Mouse (Mus musculus) mature B cell (primary cell): Measurements from ENCODE around the gene Csk.

Source experiments
- in situ Hi-C: fragments of 300-500 bp; cut with MboI; formaldehyde crosslinking; loops from 2 replicates; pipeline ENCODE4 v1.14.3; 2019

The Csk gene

DNA sequence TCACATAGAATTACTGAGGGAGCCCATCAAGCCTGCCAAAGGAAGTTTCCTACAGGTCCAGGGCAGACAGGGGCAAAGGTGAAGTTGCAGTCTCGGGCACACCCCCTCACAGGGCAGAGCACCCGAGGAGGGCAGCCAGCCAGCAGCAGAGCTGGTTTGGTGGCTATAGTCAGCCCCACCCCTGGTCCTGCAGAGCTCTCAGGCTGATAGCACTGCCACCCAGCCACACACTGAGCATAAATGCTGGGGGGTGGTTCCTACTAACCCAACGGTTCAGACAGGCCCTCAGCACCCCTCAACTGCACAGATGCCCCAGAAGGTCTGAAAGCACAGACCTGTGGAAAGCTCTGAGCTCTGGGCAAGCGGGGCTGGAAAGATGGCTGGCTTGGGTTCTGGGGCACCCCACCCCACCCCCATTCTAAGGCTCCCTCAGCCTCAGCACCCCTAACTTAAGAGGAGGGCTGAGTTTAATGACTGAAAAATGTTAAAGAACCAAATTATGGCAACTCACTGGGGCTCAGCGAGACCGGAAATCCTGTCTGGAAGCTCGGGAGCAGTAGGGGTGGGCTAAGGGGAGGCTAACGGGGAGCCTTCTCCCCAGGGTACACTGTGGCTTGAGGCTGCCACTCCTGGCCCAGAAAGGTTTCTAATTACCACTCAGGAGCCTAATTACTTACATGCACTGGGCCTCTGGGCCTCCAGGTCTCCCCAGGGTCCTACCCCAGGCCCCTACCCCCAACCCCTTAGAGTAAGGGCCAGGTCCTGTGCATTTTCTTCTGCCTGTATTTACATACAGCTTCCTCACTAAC lies 14.6 kb downstream of the Csk start:
- in situ Hi-C loops, result no loop called here

DNA sequence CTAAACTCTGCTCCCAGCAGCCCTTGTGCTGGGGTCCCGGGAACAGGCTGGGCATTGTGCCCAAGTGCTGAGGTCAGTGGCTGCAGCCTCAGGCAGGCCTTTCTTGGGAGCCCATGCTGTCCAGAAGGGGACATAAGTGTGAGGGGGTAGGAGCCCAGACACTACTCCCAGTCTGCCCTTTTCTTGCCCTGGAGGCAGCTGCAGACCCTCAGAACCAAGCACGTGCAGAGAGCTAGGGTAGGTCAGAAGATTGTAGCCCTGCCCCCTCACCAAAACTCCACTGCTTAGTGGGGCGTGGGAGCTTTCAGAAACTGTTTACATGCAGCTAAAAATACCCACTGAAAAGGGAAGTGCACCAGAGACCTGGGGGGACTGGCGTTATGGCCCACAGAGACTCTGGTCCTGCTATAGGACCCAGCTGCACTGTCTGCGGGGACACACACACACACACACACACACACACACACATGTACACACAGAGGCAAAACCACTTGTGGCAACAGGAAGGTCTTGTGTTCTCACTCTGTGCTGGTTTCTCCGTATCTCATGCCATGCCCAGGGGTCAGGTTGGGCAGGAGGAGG lies 15.6 kb downstream of the Csk start:
- in situ Hi-C loops, result no loop called here

DNA sequence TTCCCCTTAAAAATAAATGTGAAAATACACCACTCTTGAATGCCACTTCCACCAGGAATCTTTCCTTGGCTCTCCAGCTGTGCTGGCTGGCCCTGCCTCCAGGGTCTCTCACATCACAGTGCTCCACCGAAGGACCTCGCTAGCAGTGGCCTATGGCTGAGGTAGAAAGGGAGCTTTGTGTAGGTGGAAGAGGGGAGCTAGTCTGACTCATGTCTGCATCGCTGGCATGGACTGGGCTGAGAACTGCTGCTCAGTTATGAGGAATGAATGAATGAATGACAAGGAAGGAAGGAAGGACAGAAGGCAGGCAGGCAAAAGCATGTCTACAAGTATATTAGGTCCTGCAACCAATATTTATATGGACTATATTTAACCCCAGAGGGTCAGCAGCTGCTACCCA lies 16.2 kb downstream of the Csk start:
- in situ Hi-C loops, result no loop called here

DNA sequence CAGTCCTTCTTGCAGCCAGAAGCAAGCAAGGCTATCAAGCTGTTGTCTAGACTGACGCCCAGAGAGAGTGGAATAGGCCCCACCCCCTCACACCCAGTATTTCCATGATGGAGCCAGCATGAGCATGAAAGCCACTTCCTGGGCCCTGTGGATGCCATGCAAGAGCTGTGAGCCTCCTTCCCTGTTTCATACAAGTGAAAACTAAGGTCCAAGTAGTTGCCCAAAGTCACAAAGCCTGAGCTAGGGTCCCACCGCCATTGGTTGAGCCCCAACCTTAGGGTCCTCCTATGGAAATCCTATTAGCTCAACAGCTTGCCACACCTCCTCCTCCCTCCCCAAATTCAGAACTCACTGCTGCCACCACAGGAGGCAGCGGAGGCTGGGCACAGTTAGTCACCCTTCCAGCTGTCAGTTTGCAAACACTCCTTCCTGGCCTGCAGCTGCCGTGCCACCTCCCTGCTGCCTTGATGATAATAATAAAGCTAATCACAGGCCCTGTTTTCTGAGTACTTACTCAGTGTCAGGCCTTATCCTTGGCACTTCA lies 19.9 kb downstream of the Csk start:
- in situ Hi-C loops, result no loop called here

DNA sequence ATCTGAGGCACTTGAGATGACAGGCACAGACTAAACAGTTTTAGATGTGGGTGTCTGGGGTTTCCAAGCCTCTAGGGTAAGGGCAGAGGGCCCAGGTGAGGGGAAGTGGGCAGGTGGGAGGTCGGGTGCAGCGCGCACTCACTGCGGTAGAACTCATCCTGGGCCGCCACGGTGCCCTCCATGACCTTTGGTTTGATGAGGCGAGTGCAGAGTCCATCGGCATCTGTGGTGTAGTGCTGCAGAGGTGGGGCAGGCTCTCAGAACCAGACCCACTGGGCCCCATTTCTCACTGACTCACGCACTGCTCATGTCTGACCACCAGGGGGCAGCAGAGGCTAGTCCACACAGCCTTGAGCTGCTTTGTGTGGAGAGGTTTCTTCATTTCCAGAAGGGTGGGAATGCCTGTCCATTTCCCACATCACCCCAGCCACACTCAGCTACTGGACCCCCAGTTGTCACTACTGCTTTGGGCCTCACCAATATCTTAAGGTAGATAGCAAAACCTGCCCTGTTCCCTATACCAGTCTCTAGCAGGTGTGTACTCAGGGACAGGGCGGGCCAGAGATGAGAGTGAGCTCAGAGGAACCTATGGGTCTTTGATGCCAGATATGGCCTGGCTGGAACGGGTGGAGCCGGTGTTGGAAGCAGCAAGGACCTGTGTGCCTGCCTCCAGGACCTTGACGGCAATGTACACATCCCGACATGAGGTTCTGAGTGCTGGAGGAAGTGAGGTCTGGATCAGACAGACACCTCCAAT lies 24.1 kb downstream of the Csk start:
- in situ Hi-C loops, result no loop called here

DNA sequence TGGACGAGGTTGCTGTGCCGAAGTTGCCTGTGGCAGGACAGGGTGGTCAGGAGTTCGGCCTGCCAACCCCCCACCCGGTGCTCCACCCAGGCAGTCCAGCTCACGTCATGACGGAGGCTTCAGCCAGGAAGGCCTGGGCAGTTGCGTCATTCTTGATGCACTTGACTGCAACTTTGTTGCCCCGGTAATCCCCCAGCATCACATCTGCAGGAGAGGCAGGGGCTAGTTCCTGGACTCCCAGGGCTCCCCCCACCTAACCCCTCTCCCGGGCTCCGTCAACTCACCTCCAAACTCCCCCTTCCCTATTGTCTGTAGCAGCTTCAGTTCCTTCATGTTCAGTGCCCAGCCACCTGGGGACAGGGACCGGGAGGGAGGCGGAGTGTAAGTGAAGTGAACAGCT lies 24.7 kb downstream of the Csk start:
- in situ Hi-C loops, result no loop called here

DNA sequence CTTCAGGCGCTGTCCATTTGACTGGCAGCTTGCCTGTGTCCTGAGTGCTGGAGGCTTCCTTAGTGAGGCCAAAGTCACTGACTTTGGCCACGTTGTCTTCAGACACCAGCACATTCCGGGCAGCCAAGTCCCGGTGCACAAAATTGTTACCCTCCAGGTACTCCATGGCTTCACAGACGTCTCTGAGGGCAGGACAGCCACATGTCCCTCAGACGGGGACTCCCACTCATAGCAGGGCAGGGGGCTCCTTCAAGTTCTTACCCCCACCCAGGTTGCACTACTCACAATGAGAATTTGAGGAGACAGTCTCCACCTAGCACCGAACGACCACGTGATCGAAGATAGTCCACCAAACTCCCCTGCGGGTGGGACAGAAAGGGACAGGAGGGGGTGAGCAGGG lies 25.5 kb downstream of the Csk start:
- in situ Hi-C loops, result no loop called here

DNA sequence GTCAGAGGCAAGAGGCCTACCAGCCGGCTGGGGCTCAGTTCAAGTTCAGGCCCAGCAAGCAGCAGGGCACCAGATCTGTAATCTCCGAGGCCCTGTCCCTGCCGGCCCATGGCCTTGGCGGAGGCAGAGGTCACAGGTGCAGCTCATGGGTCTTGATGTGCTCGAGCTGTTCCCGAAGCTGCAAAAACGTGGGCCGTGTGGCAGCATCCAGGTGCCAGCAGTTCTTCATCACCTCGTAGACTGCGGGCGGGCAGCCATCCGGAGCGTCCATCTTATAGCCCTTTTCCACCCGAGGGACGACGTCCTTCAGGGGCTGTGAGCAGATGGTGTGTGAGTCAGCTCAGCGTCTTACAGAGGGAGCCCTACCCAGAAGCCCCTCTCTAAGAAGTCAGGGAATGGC lies 26.2 kb downstream of the Csk start:
- in situ Hi-C loops, result no loop called here

DNA sequence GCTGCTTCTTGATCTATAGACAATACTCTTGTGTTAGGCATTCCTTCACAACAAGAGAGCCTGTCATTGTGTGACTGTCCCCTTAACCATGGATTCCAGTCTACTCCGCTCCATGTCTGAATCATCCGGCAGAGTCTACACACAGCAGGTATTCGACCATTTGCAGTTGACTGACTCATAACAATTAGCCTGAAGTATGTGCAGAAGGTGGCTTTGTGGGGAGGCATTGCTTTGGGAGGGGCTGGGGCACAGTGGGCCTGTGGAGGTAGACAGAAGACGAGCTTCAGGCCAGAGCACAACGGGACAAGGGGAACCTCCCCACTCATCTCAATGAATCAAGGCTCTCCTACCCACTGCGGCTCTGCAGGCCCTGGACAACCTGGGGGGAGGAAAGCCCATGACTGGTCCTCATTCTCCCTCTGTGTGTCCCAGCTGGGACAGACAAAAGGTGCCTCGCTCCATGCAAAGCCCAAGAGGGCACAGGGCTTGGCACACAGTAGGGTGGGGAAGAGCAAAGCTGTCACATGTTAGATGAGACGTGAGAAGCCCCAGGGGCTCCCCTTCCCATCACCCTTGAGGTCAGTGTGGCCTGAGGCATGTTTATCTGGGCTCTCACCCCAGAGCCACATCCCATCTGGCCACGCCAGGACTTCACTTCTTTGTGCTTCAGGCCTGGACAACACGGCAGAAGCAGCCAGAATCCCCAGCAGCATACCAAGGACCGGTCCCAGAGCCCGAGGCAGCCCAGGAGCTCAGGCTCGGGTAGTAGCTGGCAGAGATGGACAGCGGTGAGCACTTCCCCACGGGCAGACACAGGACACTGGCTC lies 27.5 kb downstream of the Csk start:
- in situ Hi-C loops, result no loop called here

DNA sequence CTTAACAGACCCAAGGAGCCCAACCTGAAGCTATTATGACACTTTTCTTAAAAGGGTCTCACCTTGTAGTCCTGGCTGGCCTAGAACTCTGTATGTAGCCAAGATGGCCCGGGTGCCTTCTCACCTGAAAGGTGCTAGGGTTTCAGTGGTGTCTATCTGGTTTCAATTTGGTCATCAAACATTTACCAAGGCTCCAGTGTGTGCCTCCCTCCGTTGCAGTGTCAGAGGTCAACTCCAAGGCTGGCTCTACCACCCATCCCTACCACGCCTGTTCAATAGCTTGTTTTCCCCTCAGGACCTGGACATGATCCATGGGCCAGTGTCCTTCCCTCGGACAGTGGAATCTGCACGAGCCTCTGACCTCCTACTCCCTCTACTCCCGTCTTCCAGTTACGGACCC lies 29.1 kb downstream of the Csk start:
- in situ Hi-C loops, result no loop called here

DNA sequence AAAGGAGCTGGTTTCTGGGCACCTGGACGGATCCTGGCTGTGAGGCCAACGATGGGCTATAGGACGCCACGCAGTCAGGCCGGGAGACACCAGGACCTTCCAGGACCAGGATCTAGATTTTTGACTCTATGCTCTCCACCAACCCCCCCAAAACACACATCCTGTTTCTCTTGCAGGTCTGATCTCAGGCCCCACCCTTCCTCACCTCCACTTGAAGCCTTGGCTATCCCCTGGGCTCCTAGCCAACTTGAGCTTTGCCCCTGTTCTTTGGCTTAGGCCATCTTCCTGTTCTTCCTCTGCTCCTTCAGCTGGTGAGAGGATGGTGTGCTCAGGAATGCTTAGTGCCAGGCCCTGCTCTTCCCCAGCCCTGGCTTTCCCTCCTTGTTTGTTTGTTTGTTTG lies 32.8 kb downstream of the Csk start, which contains the start of gene Lman1l:
Gene Lman1l, minus strand, starts transcription at position 101 of the 400 bp plus-strand sequence.
- in situ Hi-C loops, result no loop called here

DNA sequence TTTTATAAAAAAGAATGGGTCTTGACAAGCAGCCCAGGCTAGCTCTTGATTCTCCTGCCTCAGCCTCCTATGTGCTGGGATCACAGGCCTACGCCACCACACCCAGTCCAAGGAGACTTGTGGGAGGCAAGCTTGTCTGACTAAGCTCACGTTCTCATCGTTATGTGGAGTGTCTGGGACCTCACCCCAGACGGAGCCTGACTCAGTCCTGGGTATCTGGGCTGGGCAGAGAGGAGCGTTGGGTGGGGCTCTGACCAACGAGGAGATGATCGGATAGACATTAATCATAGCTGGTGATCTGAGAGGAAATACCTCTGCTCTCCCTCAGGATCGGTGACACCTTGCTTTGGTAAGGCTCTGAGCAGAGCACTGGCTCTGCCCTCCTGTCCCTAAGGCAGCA lies 34.6 kb downstream of the Csk start:
- in situ Hi-C loops, result no loop called here

DNA sequence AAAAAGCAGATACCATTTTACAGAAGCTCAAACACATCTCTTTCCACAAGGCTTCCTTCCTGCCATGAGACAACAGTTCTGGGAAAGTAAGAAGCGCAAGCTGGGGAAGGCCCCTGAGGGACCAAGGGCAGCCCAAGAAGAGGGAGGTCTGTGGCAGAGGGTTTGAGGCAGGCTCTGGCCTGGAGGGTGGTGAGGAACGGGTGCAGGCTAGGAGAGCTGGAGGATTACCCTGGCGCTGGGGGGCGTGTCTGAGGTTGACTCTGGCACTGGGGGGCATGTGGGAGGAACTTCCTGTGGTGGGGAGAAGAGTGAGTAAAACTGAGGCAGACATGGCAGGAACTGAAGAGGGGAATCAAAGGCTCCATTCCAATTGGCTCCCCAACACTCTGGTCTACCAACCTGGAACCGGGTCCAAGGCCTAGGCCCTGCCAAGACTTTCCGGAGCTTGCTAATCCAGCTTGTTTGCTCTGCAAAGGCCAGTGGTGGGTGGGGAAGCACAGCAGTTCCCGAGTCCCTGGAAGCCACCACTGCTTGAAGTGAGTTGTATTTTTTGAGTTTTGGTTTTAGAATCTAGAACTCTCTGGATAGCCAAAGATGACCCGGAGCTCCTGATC lies 35.8 kb downstream of the Csk start:
- in situ Hi-C loops, result no loop called here

DNA sequence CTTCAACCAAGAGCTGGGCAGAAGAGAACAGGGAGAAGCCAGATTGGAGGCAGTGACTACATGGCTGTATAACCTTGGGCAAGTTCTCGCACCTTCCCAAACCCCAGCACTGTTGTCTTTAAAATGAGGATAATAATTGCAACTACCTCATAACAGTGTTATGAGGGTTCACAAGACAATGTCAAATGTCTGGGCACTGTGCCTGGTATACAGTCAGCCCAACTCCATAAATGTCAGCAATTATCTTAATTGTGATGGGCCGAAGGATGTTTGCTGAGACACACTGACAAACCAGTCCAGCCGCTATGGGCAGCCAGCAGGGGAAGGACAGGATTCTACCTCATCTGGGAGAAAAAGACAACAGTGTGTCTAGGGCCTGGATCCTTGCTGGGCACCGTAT lies 38.6 kb downstream of the Csk start:
- in situ Hi-C loops, result no loop called here

DNA sequence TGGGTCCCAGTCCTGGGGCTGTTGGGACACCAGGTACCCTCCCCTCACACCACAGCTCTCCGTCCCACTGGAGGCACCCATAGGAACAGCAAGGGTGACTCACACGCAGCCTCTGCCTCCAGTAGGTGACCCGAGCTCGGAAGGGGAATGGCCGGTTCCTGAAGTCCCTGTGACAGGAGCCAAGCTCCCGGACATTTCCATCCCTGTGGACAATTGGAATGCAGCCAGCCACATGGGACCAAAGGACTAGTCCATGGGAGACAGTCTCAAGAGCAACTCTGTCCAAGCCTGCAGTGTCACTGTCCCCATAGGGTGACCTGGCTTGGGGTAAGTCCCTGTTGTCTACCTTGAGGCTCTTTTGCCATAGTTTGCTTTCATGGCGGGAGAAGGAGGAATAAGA lies 39.5 kb downstream of the Csk start:
- in situ Hi-C loops, result no loop called here

DNA sequence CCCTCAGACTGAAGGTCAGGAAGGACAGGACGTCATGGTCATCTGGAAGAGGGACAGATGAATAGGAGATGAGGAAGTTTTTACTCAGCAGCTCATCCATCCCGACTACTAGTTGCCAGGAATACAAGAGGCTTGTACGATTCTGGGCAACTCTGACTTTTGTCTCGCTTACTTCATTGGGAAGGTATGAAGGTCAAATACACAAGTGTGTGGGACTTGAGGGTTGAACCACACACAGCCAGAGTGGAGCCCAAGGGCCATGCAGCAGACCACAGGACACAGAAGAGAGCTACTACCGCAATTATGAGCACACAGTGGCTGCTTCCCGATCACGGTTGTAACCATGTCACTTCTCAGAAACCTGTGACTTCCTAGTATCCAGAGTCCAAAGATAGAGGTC lies 40.8 kb downstream of the Csk start:
- in situ Hi-C loops, result no loop called here

DNA sequence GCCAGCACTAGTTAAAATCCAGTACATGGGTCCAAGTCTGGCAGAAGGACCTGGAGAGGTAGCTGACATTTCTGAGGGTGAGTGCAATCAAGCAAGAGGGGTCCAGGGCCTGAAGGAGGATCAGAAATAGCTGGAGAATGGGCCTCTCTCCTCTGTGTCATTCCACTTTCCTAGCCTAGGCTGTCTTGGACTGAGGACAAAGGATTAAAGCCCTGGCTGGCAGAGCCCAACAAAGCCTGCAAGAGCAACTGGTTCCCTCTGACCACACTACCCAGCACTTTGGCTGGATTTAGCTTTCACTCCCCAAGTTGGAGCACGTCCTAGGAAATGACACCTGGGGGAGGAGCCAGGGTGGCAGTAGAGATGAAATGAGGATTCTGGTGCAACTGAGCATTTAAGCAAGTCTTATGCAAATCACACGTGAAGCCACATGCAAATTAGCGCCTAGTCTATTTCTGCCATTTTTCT lies 43.0 kb downstream of the Csk start:
- in situ Hi-C loops, result no loop called here

DNA sequence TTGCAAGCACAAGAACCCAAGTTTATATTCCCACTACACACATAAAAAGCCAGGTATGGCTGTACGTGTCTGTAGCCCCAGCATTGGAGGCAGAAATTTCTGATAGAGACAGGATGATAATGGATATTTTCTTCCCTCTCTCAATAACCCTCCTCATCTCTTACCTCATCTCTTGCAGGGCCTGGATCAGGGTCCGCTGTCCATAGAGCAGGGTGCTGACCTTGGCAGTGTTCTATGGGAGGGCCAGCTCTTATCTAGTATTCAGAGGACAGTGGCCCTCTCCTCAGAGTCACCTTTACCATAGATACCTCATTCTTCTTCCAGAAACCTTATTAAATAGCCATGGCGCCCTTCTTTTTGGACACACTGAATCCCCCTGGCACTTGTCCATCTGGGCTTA lies 43.6 kb downstream of the Csk start:
- in situ Hi-C loops, result no loop called here

DNA sequence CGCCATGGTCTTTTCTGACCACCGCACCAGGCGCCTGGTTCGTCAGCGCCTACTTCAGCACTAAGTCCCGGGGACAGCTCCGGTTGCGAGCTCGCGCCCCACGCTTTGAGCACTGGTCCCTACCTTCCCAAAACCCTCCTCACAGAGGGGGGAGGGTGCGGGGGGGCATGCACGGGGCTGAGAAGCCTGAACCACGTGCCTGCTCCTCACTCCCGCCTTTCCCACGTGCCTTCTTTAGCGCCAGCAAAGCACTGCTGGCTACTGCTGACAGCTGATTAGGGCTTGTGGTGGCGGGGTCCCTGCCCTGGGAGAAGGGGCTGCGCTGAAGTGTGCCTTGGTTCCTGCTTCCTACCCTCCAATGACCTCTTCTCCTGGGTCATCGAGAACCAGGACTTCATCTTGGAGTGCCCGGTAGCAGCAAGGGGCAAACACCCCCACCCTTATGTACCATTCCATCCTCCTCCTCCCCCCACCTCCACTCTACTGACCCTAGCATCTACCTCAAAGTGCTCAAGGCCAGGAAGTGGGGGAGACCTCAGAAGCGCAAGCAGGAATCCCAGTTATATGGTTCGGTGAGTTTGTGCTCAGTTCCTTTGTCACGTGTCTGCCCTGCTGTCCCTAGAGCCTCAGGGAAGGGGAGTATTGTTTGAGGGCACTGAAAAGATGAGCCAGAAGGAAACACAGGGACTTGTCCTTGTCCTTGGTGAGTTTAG lies 47.1 kb downstream of the Csk start, which contains the start of gene Cplx3:
Gene Cplx3, minus strand, starts transcription at position 143 of the 713 bp plus-strand sequence.
- in situ Hi-C loops, result no loop called here

DNA sequence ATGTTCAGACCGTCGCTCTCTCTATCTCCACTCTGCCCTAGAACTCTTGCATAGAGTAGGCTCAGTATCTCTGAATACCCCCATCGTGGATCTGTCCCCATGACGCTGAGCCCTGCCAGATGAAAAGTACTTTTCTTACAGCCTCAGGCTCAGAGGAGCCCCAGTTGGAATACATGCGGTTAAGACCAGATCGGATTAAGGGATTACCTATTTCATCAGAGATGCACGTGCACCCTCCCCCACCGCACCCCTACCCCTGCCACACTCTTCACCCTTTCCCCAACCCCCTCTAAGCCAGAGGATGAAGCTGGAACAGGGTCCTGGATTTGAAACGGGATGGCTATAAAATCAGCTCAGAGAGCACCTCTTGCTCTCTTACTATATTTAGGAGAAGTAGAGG lies 47.9 kb downstream of the Csk start:
- in situ Hi-C loops, result no loop called here

DNA sequence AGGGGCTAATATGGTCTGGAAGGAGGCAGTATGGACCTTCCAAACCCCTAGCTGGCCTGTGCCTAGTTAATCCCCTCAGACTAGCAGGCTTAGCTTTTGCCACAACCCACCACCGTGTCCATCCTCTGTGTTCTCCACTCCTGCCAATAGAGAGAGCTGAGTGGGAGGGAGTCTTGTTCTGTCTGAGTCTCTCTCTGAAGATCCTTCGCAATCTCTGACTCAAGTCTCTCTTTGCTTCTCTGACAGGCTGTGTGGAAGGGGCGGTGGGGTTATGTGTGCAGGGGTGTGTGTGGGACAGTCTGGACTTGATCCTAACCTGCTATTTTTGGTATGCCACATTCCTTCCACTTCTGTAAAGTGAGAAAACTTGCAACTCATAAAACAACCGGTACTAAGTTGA lies 48.6 kb downstream of the Csk start:
- in situ Hi-C loops, result no loop called here
